Mouse (Mus musculus) spleen, adult 2 months (tissue): ENCODE results near the gene Abcc3.

Source experiments
- CTCF ChIP-seq: fragments of 200-500 bp; IDR thresholded peaks from 2 replicates; pipeline ENCODE4 v1.5.1; 2011; ENCODE audit warnings: mild to moderate bottlenecking, inconsistent platforms; ENCODE audit not compliant: insufficient read depth, insufficient read length, insufficient replicate concordance; ENCODE audit errors: extremely low read depth
- POLR2A ChIP-seq: fragments of 200-500 bp; IDR thresholded peaks from 2 replicates; pipeline ENCODE4 v1.6.1; 2011; ENCODE audit warnings: low read depth, low read length, inconsistent platforms

GRCm38 (mm10) chr11:94355521-94356217, 37.1 kb downstream of the Abcc3 start:
- TF ChIP-seq POLR2A (no peak), CTCF (no peak)
